In the genomic region with DNA sequence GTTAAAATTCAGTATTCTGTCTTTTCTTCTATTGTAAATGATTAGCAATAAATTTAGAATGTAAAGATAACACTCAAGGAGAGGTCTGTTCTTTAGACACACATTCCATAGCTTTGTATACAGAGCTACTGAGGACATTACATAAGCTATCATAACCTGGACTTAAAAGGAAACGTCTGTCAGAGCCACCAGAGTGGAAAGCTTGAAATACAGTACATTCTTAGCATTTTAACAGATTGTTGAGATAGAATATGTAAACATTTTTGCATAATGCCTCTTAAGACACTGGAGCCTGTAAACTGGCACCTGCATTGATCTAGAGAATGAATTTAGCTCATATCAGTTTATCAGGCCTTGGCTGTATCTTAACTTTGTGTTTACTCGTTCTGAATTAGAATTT, we compare ENCODE assay signal across 11 mouse cellular contexts.
"Had no signal": no experiment of that assay in that cellular context is flagged by ENCODE, and none has a peak within 500 bp of the region (broad histone marks: within the 10 kb centered on the region; RNA-seq: fewer than 3 reads in every experiment).

No protein-coding gene starts in this region.

- H3K4me3 ChIP-seq: limb, embryonic 10.5 days; lung, embryonic 15.5 days had no signal

- H3K4me1 ChIP-seq: lung, embryonic 15.5 days had no signal

- H3K27me3 ChIP-seq: lung, embryonic 15.5 days had no signal

- H3K9ac ChIP-seq: lung, embryonic 15.5 days had no signal

- DNase-seq: kidney, adult 8-10 months; kidney, postnatal 25 days; right cerebral cortex, adult 18-20 months; right cerebral cortex, postnatal 25 days; thymus, postnatal 4 days had no signal

- H3K4me2 ChIP-seq: lung, embryonic 15.5 days; midbrain, embryonic 11.5 days had no signal

- H3K27ac ChIP-seq: lung, embryonic 15.5 days had no signal

- ATAC-seq: inflammation-experienced regulatory T-cells, adult 6 months; intestine, postnatal 0 days; midbrain, embryonic 16.5 days had no signal

- H3K9me3 ChIP-seq: limb, embryonic 10.5 days; lung, embryonic 15.5 days had no signal
